Mouse (Mus musculus) gastrocnemius, adult 18-20 months (tissue): Measurements from ENCODE around the gene Ttc7b. TPM values are rescaled to one million over a fixed set of nuclear protein-coding genes. Genes with fewer than 3 reads are reported as not detected.

ENCODE experiments used
- DNase-seq: peaks from one replicate; pipeline ENCODE4 v3.0.0; 2021; ENCODE audit warnings: low spot score
- total RNA-seq, 2 experiments: library from RNA; stranded (reverse); gene quantifications; 2 replicates each; pipeline ENCODE4 v1.2.3; 2021

Ttc7b gene
- total RNA-seq, 2 experiments from 2014 or later: 141 to 168 TPM

GRCm38 (mm10) chr12:100525939-100526338 is 5.3 kb upstream of the Ttc7b start:
- DNase-seq: no peak

- peak; percentile 48 for DNase-seq
Observed at GRCm38 (mm10) chr12:100520077-100520793, 391 bp downstream of the Ttc7b start.

- DNase-seq: peak; percentile 37
Observed at GRCm38 (mm10) chr12:100519684-100520076, 946 bp downstream of the Ttc7b start.

GRCm38 (mm10) chr12:100517371-100517770 is 3.3 kb downstream of the Ttc7b start:
- no peak for DNase-seq

GRCm38 (mm10) chr12:100516161-100516838 is 4.3 kb downstream of the Ttc7b start:
- no peak for DNase-seq

GRCm38 (mm10) chr12:100515493-100515892 is 5.1 kb downstream of the Ttc7b start:
- no peak for DNase-seq

- DNase-seq: no peak
Observed at GRCm38 (mm10) chr12:100514611-100515010, 6.0 kb downstream of the Ttc7b start.

- DNase-seq: no peak
Observed at GRCm38 (mm10) chr12:100513131-100513530, 7.5 kb downstream of the Ttc7b start.

- peak; percentile 48 for DNase-seq
Observed at GRCm38 (mm10) chr12:100512641-100513040, 8.0 kb downstream of the Ttc7b start.

- DNase-seq: no peak
Observed at GRCm38 (mm10) chr12:100509615-100510282, 10.9 kb downstream of the Ttc7b start.

GRCm38 (mm10) chr12:100508668-100509067 is 12.0 kb downstream of the Ttc7b start:
- no peak for DNase-seq

- no peak for DNase-seq
Observed at GRCm38 (mm10) chr12:100505484-100505883, 15.1 kb downstream of the Ttc7b start.

- no peak for DNase-seq
Observed at GRCm38 (mm10) chr12:100504585-100504984, 16.0 kb downstream of the Ttc7b start.

- no peak for DNase-seq
Observed at GRCm38 (mm10) chr12:100503659-100504058, 17.0 kb downstream of the Ttc7b start.

- no peak for DNase-seq
Observed at GRCm38 (mm10) chr12:100502544-100502943, 18.1 kb downstream of the Ttc7b start.

GRCm38 (mm10) chr12:100501261-100501660 is 19.4 kb downstream of the Ttc7b start:
- no peak for DNase-seq

- DNase-seq: no peak
Observed at GRCm38 (mm10) chr12:100499469-100499868, 21.2 kb downstream of the Ttc7b start.

- DNase-seq: no peak
Observed at GRCm38 (mm10) chr12:100498006-100498405, 22.6 kb downstream of the Ttc7b start.

- no peak for DNase-seq
Observed at GRCm38 (mm10) chr12:100495083-100495482, 25.5 kb downstream of the Ttc7b start.

GRCm38 (mm10) chr12:100493211-100493610 is 27.4 kb downstream of the Ttc7b start:
- DNase-seq: no peak

GRCm38 (mm10) chr12:100492676-100493075 is 27.9 kb downstream of the Ttc7b start:
- no peak for DNase-seq

- no peak for DNase-seq
Observed at GRCm38 (mm10) chr12:100491967-100492611, 28.5 kb downstream of the Ttc7b start.
